8 mouse cellular contexts compared by ENCODE assay signal in the genomic region with DNA sequence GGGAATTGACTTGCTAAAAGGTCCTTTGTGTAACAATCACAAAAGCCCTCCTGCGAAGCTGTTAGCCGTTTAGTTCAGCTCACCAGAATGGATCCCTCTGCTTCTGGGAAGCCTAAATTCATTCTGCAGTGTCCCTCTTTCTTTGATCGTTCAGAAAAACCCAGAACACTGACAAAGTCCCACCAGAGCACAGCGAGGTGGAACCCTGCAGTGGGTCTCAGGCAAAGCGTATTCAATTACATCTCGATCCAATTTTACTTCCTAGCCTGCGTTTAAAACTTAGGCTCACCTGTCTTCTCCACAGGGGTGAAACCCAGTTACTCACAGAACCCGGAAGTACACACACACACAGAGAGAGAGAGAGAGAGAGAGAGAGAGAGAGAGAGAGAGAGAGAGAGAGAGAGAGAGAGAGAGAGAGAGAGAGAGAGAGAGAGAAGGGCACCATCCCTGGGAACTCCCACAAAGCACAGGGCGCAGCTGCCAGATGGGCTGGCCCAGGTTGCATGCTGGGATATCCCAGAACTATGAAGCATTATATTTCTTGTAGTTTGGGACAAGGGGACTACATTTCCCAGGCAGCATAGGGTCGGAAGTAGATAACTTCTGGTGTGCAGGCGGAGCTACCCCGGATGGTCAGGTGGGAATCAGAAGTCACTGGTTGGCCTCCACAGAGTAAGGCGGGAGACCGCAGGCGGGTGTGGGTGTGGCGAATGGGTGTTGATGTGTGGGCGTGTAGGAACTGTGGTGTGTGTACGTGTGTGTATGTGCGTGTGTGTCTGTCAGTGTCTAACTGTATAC. TPM values are rescaled to one million over a fixed set of nuclear protein-coding genes. Genes with fewer than 3 reads are reported as not detected.
A peak's percentile ranks its signal among the peaks of the same experiment; 100 is the strongest.
DNase-seq lines count a peak whose midpoint lies in the region; ATAC-seq lines count a peak whose summit lies in the region.

A gene (plus strand): TSS at position 526 of the 798 bp plus-strand sequence.

- DNase-seq in adipocyte (ENCODE audit: low spot score) = peak; percentile 92
- DNase-seq in embryo, embryonic 10 days (ENCODE audit: low spot score) = peak; percentile 96
- DNase-seq in gastrocnemius, postnatal 10 days = peak; percentile 79
- peak; percentile 97 for DNase-seq in induced T-regulatory cell, adult 2 months (ENCODE audit: low read depth)
- peak; percentile 97 to 98 for DNase-seq in left cerebral cortex, adult 9 months (ENCODE audit: low spot score in 2 of 2)
- DNase-seq in right cerebral cortex, postnatal 14 days = peak; percentile 80
- DNase-seq in urinary bladder, postnatal 36 days (ENCODE audit: low spot score in 2 of 2) = peak; percentile 83 to 92

- ATAC-seq in megakaryocyte progenitor cell, adult 5-6 weeks (replicated peaks; ENCODE audit: poor library complexity) = peak; percentile 94

RNA-seq across cellular contexts. Expression of the gene that starts here (rescaled TPM):
- total RNA-seq in gastrocnemius, postnatal 10 days (2021) = 1 to 10 TPM; 1.2 to 1.4 TPM
- 0.71 and 3.1 TPM in 2 replicates for total RNA-seq in megakaryocyte progenitor cell, adult 5-6 weeks (2015)
- total RNA-seq in megakaryocyte progenitor cell, adult 5-6 weeks (2017) = 0.42 and 4.0 TPM in 2 replicates

Comparison
In these comparisons a context has a peak if more than half of its experiments do, and no peak if none do; other contexts are left out.
1. Peak in every context shown above with its lines: DNase-seq and ATAC-seq.